Mouse (Mus musculus) hindbrain, embryonic 11.5 days (tissue): ENCODE data around the gene Maml3. TPM values are rescaled to one million over a fixed set of nuclear protein-coding genes. Genes with fewer than 3 reads are reported as not detected.

ENCODE experiments used
- ATAC-seq: fragments of 200-750 bp; cut with Nextera tagmentation; 2 replicates; pipeline ENCODE4 v1.8.0; 2017; ENCODE audit warnings: mild to moderate bottlenecking, moderate TSS enrichment, moderate library complexity; ENCODE audit not compliant: low FRiP score
- DNase-seq: peaks from one replicate; pipeline ENCODE4 v3.0.0-alpha.2; 2015; ENCODE audit warnings: low spot score
- H3K27ac ChIP-seq: fragments of 300-500 bp; sonication (generic); 2 replicates; pipeline ENCODE4 v1.5.1; 2014; ENCODE audit warnings: mild to moderate bottlenecking, low read depth, low read length
- H3K27me3 ChIP-seq: fragments of 300-500 bp; sonication (generic); 2 replicates; pipeline ENCODE4 v1.6.1; 2014; ENCODE audit warnings: mild to moderate bottlenecking, low read length, moderate library complexity, mixed read lengths; ENCODE audit not compliant: control insufficient read depth, insufficient read depth
- H3K36me3 ChIP-seq: fragments of 300-500 bp; sonication (generic); 2 replicates; pipeline ENCODE4 v1.6.1; 2014; ENCODE audit warnings: mild to moderate bottlenecking, low read length, moderate library complexity, mixed read lengths; ENCODE audit not compliant: control insufficient read depth, insufficient read depth
- H3K4me1 ChIP-seq: fragments of 300-500 bp; sonication (generic); replicated peaks from 2 replicates; pipeline ENCODE4 v1.6.1; 2014; ENCODE audit warnings: low read length, mixed read lengths; ENCODE audit not compliant: control insufficient read depth, insufficient read depth
- H3K4me2 ChIP-seq: fragments of 300-500 bp; sonication (generic); replicated peaks from 2 replicates; pipeline ENCODE4 v1.6.1; 2014; ENCODE audit warnings: mild to moderate bottlenecking, low read depth, low read length
- H3K4me3 ChIP-seq: fragments of 300-500 bp; sonication (generic); 2 replicates; pipeline ENCODE4 v1.5.1; 2014; ENCODE audit warnings: low read depth, low read length
- H3K9ac ChIP-seq: fragments of 300-500 bp; sonication (generic); 2 replicates; pipeline ENCODE4 v1.6.1; 2014; ENCODE audit warnings: low read depth, low read length
- H3K9me3 ChIP-seq: fragments of 300-500 bp; sonication (generic); 2 replicates; pipeline ENCODE4 v1.6.1; 2016; ENCODE audit warnings: low read length; ENCODE audit not compliant: control insufficient read depth
- WGBS: fragments of 180-500 bp; shearing (Covaris S2); extraction: QIAGEN DNeasy Blood & Tissue Kit; methylation state at CpG from one replicate; pipeline ENCODE4 v1.1.7; 2014; 5-methylcytosine and 5-hydroxymethylcytosine counted together
- polyA plus RNA-seq: library from polyadenylated mRNA; unstranded; fragments of >200 nt; fragmentation: Nextera tagmentation; extraction: Ambion mirVana; gene quantifications from 2 replicates; pipeline ENCODE4 v1.2.1, GENCODE M21; 2014

Maml3 gene
- polyA plus RNA-seq, 1 experiment from 2014 or later, result 7.5 TPM

GRCm38 (mm10) chr3:51741824-51742223 is 363.1 kb downstream of the Maml3 start:
- Histone ChIP-seq H3K4me1 (peaks cover 2% of the 10 kb centered on the region), H3K27ac (0 out of 2 replicates have a peak overlapping the region, but pooled peaks have one; percentile 27), H3K9me3 (no peaks in the 10 kb centered on the region), H3K27me3 (no peaks in the 10 kb centered on the region), H3K36me3 (no peaks in the 10 kb centered on the region), H3K4me3 (no peak overlapping the region), H3K9ac (no peak overlapping the region), H3K4me2 (no peak overlapping the region)
- ATAC-seq (no peak), DNase-seq (no peak)
- WGBS, result 79% methylated on average over 10 of the region's 10 CpGs

GRCm38 (mm10) chr3:51739835-51740112 is 365.1 kb downstream of the Maml3 start:
- Histone ChIP-seq H3K9me3 (no peaks in the 10 kb centered on the region), H3K4me2 (no peak overlapping the region), H3K27me3 (no peaks in the 10 kb centered on the region), H3K27ac (peak overlapping the region; percentile 34), H3K36me3 (no peaks in the 10 kb centered on the region), H3K4me1 (peaks cover 2% of the 10 kb centered on the region), H3K4me3 (no peak overlapping the region), H3K9ac (no peak overlapping the region; the same call in 1 of the 2 replicates)
- DNase-seq, result no peak
- no peak for ATAC-seq

- H3K27me3 ChIP-seq, result no peaks in the 10 kb centered on the region
- peak overlapping the region; percentile 34 for H3K27ac ChIP-seq
- WGBS, result 7% methylated on average over 12 of the region's 12 CpGs
- no peak overlapping the region for H3K4me3 ChIP-seq
- H3K9ac ChIP-seq, result peak overlapping the region; percentile 28; the same call in 1 of the 2 replicates
- ATAC-seq (peak; percentile 89), DNase-seq (peak; percentile 71)
- H3K9me3 ChIP-seq, result no peaks in the 10 kb centered on the region
- peaks cover 2% of the 10 kb centered on the region for H3K4me1 ChIP-seq
- H3K36me3 ChIP-seq, result no peaks in the 10 kb centered on the region
- no peak overlapping the region for H3K4me2 ChIP-seq
Measured at GRCm38 (mm10) chr3:51739049-51739834, 365.6 kb downstream of the Maml3 start.

- no peaks in the 10 kb centered on the region for H3K27me3 ChIP-seq
- no peak overlapping the region for H3K4me3 ChIP-seq
- no peak overlapping the region for H3K4me2 ChIP-seq
- H3K36me3 ChIP-seq, result no peaks in the 10 kb centered on the region
- ATAC-seq (no peak), DNase-seq (no peak)
- no peak overlapping the region for H3K27ac ChIP-seq
- 84% methylated on average over 3 of the region's 3 CpGs for WGBS
- no peaks in the 10 kb centered on the region for H3K9me3 ChIP-seq
- H3K9ac ChIP-seq, result no peak overlapping the region
- H3K4me1 ChIP-seq, result peaks cover 4% of the 10 kb centered on the region
Measured at GRCm38 (mm10) chr3:51733685-51734084, 371.2 kb downstream of the Maml3 start.

GRCm38 (mm10) chr3:51731949-51732636 is 372.8 kb downstream of the Maml3 start:
- no peaks in the 10 kb centered on the region for H3K36me3 ChIP-seq
- ATAC-seq (peak; percentile 55; the same call in 1 of the 2 replicates), DNase-seq (peak; percentile 56)
- peak overlapping the region; percentile 58 for H3K27ac ChIP-seq
- no peak overlapping the region for H3K4me2 ChIP-seq
- H3K9me3 ChIP-seq, result no peaks in the 10 kb centered on the region
- 76% methylated on average over 16 of the region's 16 CpGs for WGBS
- H3K4me3 ChIP-seq, result no peak overlapping the region
- H3K27me3 ChIP-seq, result no peaks in the 10 kb centered on the region
- no peak overlapping the region for H3K9ac ChIP-seq
- peaks cover 4% of the 10 kb centered on the region for H3K4me1 ChIP-seq

- Histone ChIP-seq H3K36me3 (no peaks in the 10 kb centered on the region), H3K9ac (no peak overlapping the region), H3K4me3 (no peak overlapping the region), H3K9me3 (no peaks in the 10 kb centered on the region), H3K4me2 (no peak overlapping the region), H3K27ac (no peak overlapping the region), H3K27me3 (no peaks in the 10 kb centered on the region), H3K4me1 (peaks cover 4% of the 10 kb centered on the region)
- ATAC-seq, result no peak
- no peak for DNase-seq
- 91% methylated on average over 7 of the region's 7 CpGs for WGBS
Measured at GRCm38 (mm10) chr3:51730662-51731061, 374.2 kb downstream of the Maml3 start.

- no peaks in the 10 kb centered on the region for H3K9me3 ChIP-seq
- no peaks in the 10 kb centered on the region for H3K36me3 ChIP-seq
- ATAC-seq (peak; percentile 46; the same call in 1 of the 2 replicates), DNase-seq (no peak)
- peak overlapping the region; percentile 12 for H3K27ac ChIP-seq
- H3K4me2 ChIP-seq, result no peak overlapping the region
- peaks cover 4% of the 10 kb centered on the region for H3K4me1 ChIP-seq
- no peak overlapping the region for H3K4me3 ChIP-seq
- no peak overlapping the region for H3K9ac ChIP-seq
- 71% methylated on average over 14 of the region's 14 CpGs for WGBS
- no peaks in the 10 kb centered on the region for H3K27me3 ChIP-seq
Measured at GRCm38 (mm10) chr3:51729109-51729918, 375.6 kb downstream of the Maml3 start.

- no peak for DNase-seq
- H3K9me3 ChIP-seq, result no peaks in the 10 kb centered on the region
- no peaks in the 10 kb centered on the region for H3K36me3 ChIP-seq
- peak overlapping the region; percentile 21; the same call in 1 of the 2 replicates for H3K27ac ChIP-seq
- no peak overlapping the region for H3K4me2 ChIP-seq
- WGBS, result 77% methylated on average over 12 of the region's 12 CpGs
- no peak overlapping the region for H3K9ac ChIP-seq
- H3K27me3 ChIP-seq, result no peaks in the 10 kb centered on the region
- no peak for ATAC-seq
- peaks cover 4% of the 10 kb centered on the region for H3K4me1 ChIP-seq
- H3K4me3 ChIP-seq, result no peak overlapping the region
Measured at GRCm38 (mm10) chr3:51728456-51728855, 376.4 kb downstream of the Maml3 start.
